27 mouse cellular contexts compared by ENCODE assay signal in genomic region chr5:62864348-62864747, GRCm38 (mm10). TPM values are rescaled to one million over a fixed set of nuclear protein-coding genes. Genes with fewer than 3 reads are reported as not detected.
DNase-seq lines count a peak whose midpoint lies in the region; ATAC-seq and TF ChIP-seq lines count a peak whose summit lies in the region.
"Had no signal": no experiment of that assay in that cellular context is flagged by ENCODE, and none has a peak within 500 bp of the region (broad histone marks: within the 10 kb centered on the region; RNA-seq: fewer than 3 reads in every experiment).

No protein-coding gene starts in this region.

- H3K4me3 ChIP-seq in forebrain, postnatal 0 days (ENCODE audit: low read depth, low read length) = no peak overlapping the region
- no peak overlapping the region for H3K4me3 ChIP-seq in forebrain, embryonic 16.5 days (replicated peaks; ENCODE audit: low read length)
- H3K4me3 ChIP-seq: embryonic facial prominence, embryonic 10.5 days; embryonic facial prominence, embryonic 12.5 days; forebrain, embryonic 13.5 days; forebrain, embryonic 15.5 days had no signal

- no peak overlapping the region for H3K9ac ChIP-seq in forebrain, postnatal 0 days
- H3K9ac ChIP-seq in forebrain, embryonic 16.5 days (replicated peaks; ENCODE audit: low read depth, low read length) = no peak overlapping the region
- H3K9ac ChIP-seq: embryonic facial prominence, embryonic 12.5 days; forebrain, embryonic 13.5 days; forebrain, embryonic 15.5 days had no signal

- WGBS in forebrain, postnatal 0 days = 68% methylated on average over 3 of the region's 3 CpGs
- WGBS in forebrain, embryonic 16.5 days = 77% methylated on average over 3 of the region's 3 CpGs

- H3K9me3 ChIP-seq in forebrain, postnatal 0 days (ENCODE audit: low read length) = no peaks in the 10 kb centered on the region
- H3K9me3 ChIP-seq in forebrain, embryonic 16.5 days (ENCODE audit: control insufficient read depth, low read length) = no peaks in the 10 kb centered on the region
- H3K9me3 ChIP-seq: embryonic facial prominence, embryonic 10.5 days; embryonic facial prominence, embryonic 12.5 days; forebrain, embryonic 13.5 days; forebrain, embryonic 15.5 days; G1E had no signal

- DNase-seq in forebrain, postnatal 0 days = peak; percentile 31
- peak; percentile 20 for DNase-seq in layer of hippocampus, adult 9-11 months
- no peak for DNase-seq in layer of hippocampus, adult 11-12 months (ENCODE audit: low spot score)
- peak; percentile 58 for DNase-seq in brain, adult 2 months (ENCODE audit: low read depth, low spot score)
- no peak for DNase-seq in adrenal gland, adult 2 months
- DNase-seq: adrenal gland, postnatal 10 days; adrenal gland, postnatal 25 days; B cell, adult 2 months; cerebellum, adult 11-12 months; cerebellum, adult 2 months; cerebellum, adult 9-10 months; cerebellum, postnatal 10 days; cerebellum, postnatal 25 days had no signal

- no peaks in the 10 kb centered on the region for H3K27me3 ChIP-seq in forebrain, postnatal 0 days (ENCODE audit: insufficient read depth, low read length)
- no peaks in the 10 kb centered on the region for H3K27me3 ChIP-seq in forebrain, embryonic 16.5 days (replicated peaks; ENCODE audit: control insufficient read depth, insufficient read depth, low read length)
- H3K27me3 ChIP-seq: CH12.LX; embryonic facial prominence, embryonic 12.5 days; forebrain, embryonic 13.5 days; forebrain, embryonic 15.5 days had no signal

- no peaks in the 10 kb centered on the region for H3K4me1 ChIP-seq in forebrain, postnatal 0 days (ENCODE audit: insufficient read depth)
- H3K4me1 ChIP-seq in forebrain, embryonic 16.5 days (replicated peaks; ENCODE audit: control insufficient read depth, insufficient read depth, low read length) = no peaks in the 10 kb centered on the region
- H3K4me1 ChIP-seq: embryonic facial prominence, embryonic 10.5 days; embryonic facial prominence, embryonic 12.5 days; forebrain, embryonic 13.5 days; forebrain, embryonic 15.5 days had no signal

- peak; percentile 87 for ATAC-seq in forebrain, postnatal 0 days
- ATAC-seq in forebrain, embryonic 16.5 days = no peak
- ATAC-seq: activated CD4-positive, CD25-positive, alpha-beta regulatory T cell, adult 4 months; CD4-positive, CD25-positive, alpha-beta regulatory T cell, adult 4 months; forebrain, embryonic 13.5 days; forebrain, embryonic 15.5 days; Patski had no signal

- no peak overlapping the region for H3K4me2 ChIP-seq in forebrain, postnatal 0 days (ENCODE audit: low read depth)
- no peak overlapping the region for H3K4me2 ChIP-seq in forebrain, embryonic 16.5 days (ENCODE audit: low read length)
- H3K4me2 ChIP-seq: embryonic facial prominence, embryonic 12.5 days; forebrain, embryonic 13.5 days; forebrain, embryonic 15.5 days had no signal

- no peak overlapping the region for H3K27ac ChIP-seq in forebrain, postnatal 0 days (ENCODE audit: low read depth, low read length)
- H3K27ac ChIP-seq in forebrain, embryonic 16.5 days (ENCODE audit: low read length) = no peak overlapping the region
- H3K27ac ChIP-seq: embryonic facial prominence, embryonic 10.5 days; embryonic facial prominence, embryonic 12.5 days; forebrain, embryonic 13.5 days; forebrain, embryonic 15.5 days had no signal

- no peak for TF ChIP-seq CTCF in forebrain, postnatal 0 days (IDR thresholded peaks at IDR 0.05; ENCODE audit: low read depth)

- no peaks in the 10 kb centered on the region for H3K36me3 ChIP-seq in forebrain, postnatal 0 days (ENCODE audit: insufficient read depth)
- no peaks in the 10 kb centered on the region for H3K36me3 ChIP-seq in forebrain, embryonic 16.5 days (ENCODE audit: control insufficient read depth, insufficient read depth)
- H3K36me3 ChIP-seq: embryonic facial prominence, embryonic 10.5 days; embryonic facial prominence, embryonic 12.5 days; forebrain, embryonic 15.5 days; G1E had no signal

RNA-seq across cellular contexts. Expression of gene Dthd1, which starts 50.7 kb away (rescaled TPM):
- 0.08 and 0.57 TPM in 2 replicates for total RNA-seq in forebrain, postnatal 0 days (2014; rRNA removed)
- not detected in 2 replicates for polyA plus RNA-seq in forebrain, postnatal 0 days (2015; fragmentation: Nextera tagmentation; extraction: Ambion mirVana)
- not detected in 2 replicates for polyA plus RNA-seq in forebrain, embryonic 16.5 days (2015; fragmentation: Nextera tagmentation; extraction: Ambion mirVana)
- not detected for total RNA-seq in adrenal gland, adult 2 months (2021)
- not detected in 2 replicates for polyA plus RNA-seq in adrenal gland, adult 2 months (2012; rRNA removed)
- total RNA-seq: adrenal gland, adult 18-20 months; adrenal gland, postnatal 10 days; adrenal gland, postnatal 25 days; adrenal gland, postnatal 4 days; CH12.LX had no signal
- polyA plus RNA-seq: activated CD4-positive, CD25-positive, alpha-beta regulatory T cell, adult 4 months; CD4-positive, CD25-positive, alpha-beta regulatory T cell, adult 4 months; cerebellum, adult 2 months; embryonic facial prominence, embryonic 10.5 days; embryonic facial prominence, embryonic 12.5 days; forebrain, embryonic 11.5 days; forebrain, embryonic 13.5 days; forebrain, embryonic 15.5 days; frontal cortex, adult 2 months; G1E; Patski had no signal

Comparison
In these comparisons a context has a peak if more than half of its experiments do, and no peak if none do; other contexts are left out.
1. DNase-seq: peak in forebrain, postnatal 0 days (single experiment), layer of hippocampus, adult 9-11 months (single experiment) and brain, adult 2 months (single experiment); none in layer of hippocampus, adult 11-12 months (single experiment) and adrenal gland, adult 2 months (single experiment).